Mouse (Mus musculus) kidney, adult 2 months (tissue): ENCODE results near the gene Ndufc1. TPM values are rescaled to one million over a fixed set of nuclear protein-coding genes. Genes with fewer than 3 reads are reported as not detected.
A peak's percentile ranks its signal among the peaks of the same experiment; 100 is the strongest.

Source experiments
- DNase-seq: peaks from one replicate; pipeline ENCODE4 v3.0.0; 2021
- H3K27ac ChIP-seq: fragments of 200-500 bp; 2 replicates; pipeline ENCODE4 v1.5.1; 2012; ENCODE audit warnings: low read depth, low read length, control low read depth, inconsistent platforms; ENCODE audit not compliant: insufficient read depth
- H3K27me3 ChIP-seq: fragments of 200-500 bp; replicated peaks from 2 replicates; pipeline ENCODE4 v1.6.1; 2012; ENCODE audit warnings: mild to moderate bottlenecking, moderate library complexity, low read length, inconsistent platforms; ENCODE audit not compliant: control insufficient read depth, insufficient read depth
- H3K36me3 ChIP-seq: fragments of 200-500 bp; 2 replicates; pipeline ENCODE4 v1.6.1; 2012; ENCODE audit warnings: mild to moderate bottlenecking, moderate library complexity, low read length, inconsistent platforms; ENCODE audit not compliant: control insufficient read depth, insufficient read depth
- H3K4me1 ChIP-seq: fragments of 200-500 bp; 2 replicates; pipeline ENCODE4 v1.6.1; 2011; ENCODE audit warnings: low read length; ENCODE audit not compliant: control insufficient read depth, insufficient read depth
- H3K4me3 ChIP-seq: fragments of 200-500 bp; 2 replicates; pipeline ENCODE4 v1.5.1; 2011; ENCODE audit warnings: mild to moderate bottlenecking, low read depth, low read length, control low read depth; ENCODE audit not compliant: insufficient read depth
- CTCF ChIP-seq: fragments of 200-500 bp; conservative IDR thresholded peaks from 2 replicates; pipeline ENCODE4 v1.5.1; 2011; ENCODE audit warnings: low read depth, mild to moderate bottlenecking, control low read depth, low read length, moderate library complexity, mixed read lengths; ENCODE audit not compliant: insufficient read depth, insufficient read length
- POLR2A ChIP-seq: fragments of 200-500 bp; IDR thresholded peaks from one replicate; pipeline ENCODE4 v1.6.1; 2011; ENCODE audit warnings: low read depth, low read length, control low read depth
- WGBS: fragments of 180-500 bp; shearing (Covaris S2); methylation state at CpG from one replicate; pipeline ENCODE4 v1.1.7; 2018; 5-methylcytosine and 5-hydroxymethylcytosine counted together
- polyA plus RNA-seq: library from polyadenylated mRNA; depleted of rRNA; stranded (reverse); fragments of >200 nt; gene quantifications from 2 replicates; pipeline ENCODE4 v1.2.3, GENCODE M21; 2012

Ndufc1 gene
- polyA plus RNA-seq, 1 experiment = 461 TPM

DNA sequence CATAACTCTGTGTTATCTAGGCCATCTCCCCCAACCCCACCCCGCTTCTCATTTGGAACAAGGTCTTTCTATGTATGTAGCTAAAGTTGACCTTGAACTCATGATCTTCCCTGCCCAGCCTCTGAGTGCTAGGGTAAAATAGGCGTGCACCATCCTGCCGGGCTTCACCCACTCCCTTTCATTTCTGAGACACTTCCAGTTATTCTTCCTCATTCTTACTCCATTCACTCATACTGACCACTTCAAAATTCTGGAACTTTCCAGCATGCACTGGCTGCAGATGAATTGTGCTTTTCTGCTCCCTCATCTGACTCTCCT is 21.7 kb downstream of the Ndufc1 start:
- no peaks in the 10 kb centered on the region for H3K36me3 ChIP-seq
- no peak overlapping the region for H3K27ac ChIP-seq
- no peak for DNase-seq
- WGBS = 84% methylated on average over 3 of the region's 3 CpGs
- TF ChIP-seq CTCF (no peak), POLR2A (no peak)
- no peaks in the 10 kb centered on the region; the same call in 1 of the 2 replicates for H3K4me1 ChIP-seq
- no peak overlapping the region for H3K4me3 ChIP-seq
- H3K27me3 ChIP-seq = no peaks in the 10 kb centered on the region

DNA sequence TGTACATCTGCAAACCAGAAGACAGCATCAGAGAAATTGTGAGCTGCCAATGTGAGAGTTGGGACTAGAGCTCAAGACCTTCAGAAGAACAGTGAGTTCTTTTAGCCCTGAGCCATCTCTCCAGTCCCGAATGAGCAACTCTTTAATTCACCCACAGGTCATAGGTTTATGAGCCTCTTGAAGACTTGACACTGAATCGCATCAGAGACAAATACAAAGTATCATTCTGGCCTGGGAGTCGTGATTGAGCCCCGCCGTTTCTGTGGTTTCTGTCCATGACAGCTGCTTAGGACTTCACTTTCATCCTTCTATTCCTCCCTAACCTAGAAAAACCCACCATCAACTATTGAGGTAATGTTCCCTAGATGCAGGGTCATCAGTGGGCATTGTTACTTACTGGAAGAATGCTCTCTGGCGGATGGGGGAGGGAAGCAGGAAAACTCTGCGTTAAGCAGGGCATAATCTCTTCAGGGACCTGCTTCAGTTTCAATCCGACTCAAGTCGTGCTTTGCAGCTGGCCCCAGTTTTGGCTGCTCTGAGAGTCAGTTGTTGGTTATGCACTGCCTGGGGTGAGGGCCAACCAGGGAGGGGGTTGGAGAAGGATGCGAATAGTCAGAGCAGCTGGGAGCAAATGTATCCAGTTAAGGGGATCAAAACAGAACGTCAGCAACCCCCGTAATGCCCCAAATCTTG is 22.2 kb downstream of the Ndufc1 start:
- no peak for TF ChIP-seq CTCF
- no peak for TF ChIP-seq POLR2A
- no peak for DNase-seq
- no peak overlapping the region for H3K27ac ChIP-seq

DNA sequence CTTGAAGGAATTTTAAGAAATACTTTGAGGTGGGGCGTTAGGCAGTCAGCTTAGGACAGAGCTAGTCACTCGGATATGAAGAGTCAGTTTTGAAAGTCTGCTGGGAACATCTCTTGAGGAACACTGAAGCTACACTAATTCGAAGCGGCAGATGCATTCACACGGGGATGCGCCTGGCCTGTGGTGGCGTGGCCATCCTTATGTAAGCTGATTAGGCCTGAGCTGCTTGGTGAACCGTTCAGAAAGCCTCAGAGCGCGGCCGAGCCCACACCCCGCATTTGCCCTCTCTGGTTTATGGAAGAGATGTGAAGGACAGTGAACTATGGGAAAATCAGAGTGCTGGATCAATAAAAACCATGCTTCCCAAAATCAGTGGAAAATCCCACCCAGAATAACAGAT is 25.4 kb downstream of the Ndufc1 start:
- 74% methylated on average over 12 of the region's 12 CpGs for WGBS

More for the DNA sequence above, 22.2 kb downstream of the Ndufc1 start:
- Histone ChIP-seq H3K4me3 (no peak overlapping the region), H3K36me3 (no peaks in the 10 kb centered on the region), H3K27me3 (no peaks in the 10 kb centered on the region), H3K4me1 (no peaks in the 10 kb centered on the region; the same call in 1 of the 2 replicates)
- 63% methylated on average over 12 of the region's 12 CpGs for WGBS

DNA sequence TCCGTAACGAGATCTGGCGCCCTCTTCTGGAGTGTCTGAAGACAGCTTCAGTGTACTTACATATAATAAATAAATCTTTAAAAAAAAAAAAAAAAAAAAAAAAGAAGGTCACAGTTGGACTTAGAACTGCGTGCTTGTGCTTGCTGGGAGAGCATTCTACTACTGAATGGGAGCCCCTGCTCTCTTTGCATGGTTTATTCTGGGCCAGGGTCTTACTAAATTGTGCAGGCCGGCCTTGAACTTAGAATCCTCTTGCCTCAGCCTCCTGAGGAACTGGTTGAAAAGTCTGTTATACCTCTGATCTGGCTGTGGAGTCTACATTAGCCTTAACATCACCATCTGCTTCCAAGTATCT is 28.2 kb downstream of the Ndufc1 start:
- no peak for TF ChIP-seq POLR2A
- no peak for TF ChIP-seq CTCF
- H3K4me1 ChIP-seq = peaks cover 9% of the 10 kb centered on the region; the same call in 1 of the 2 replicates
- no peaks in the 10 kb centered on the region for H3K27me3 ChIP-seq
- H3K27ac ChIP-seq = no peak overlapping the region
- H3K36me3 ChIP-seq = no peaks in the 10 kb centered on the region
- WGBS = 43% methylated on average over 2 of the region's 5 CpGs
- H3K4me3 ChIP-seq = no peak overlapping the region
- DNase-seq = peak; percentile 25

More for the DNA sequence above, 25.4 kb downstream of the Ndufc1 start:
- H3K36me3 ChIP-seq = no peaks in the 10 kb centered on the region
- H3K27ac ChIP-seq = no peak overlapping the region
- no peaks in the 10 kb centered on the region for H3K27me3 ChIP-seq
- H3K4me1 ChIP-seq = peaks cover 6% of the 10 kb centered on the region; the same call in 1 of the 2 replicates
- no peak overlapping the region for H3K4me3 ChIP-seq
- TF ChIP-seq CTCF (no peak), POLR2A (no peak)
- no peak for DNase-seq

DNA sequence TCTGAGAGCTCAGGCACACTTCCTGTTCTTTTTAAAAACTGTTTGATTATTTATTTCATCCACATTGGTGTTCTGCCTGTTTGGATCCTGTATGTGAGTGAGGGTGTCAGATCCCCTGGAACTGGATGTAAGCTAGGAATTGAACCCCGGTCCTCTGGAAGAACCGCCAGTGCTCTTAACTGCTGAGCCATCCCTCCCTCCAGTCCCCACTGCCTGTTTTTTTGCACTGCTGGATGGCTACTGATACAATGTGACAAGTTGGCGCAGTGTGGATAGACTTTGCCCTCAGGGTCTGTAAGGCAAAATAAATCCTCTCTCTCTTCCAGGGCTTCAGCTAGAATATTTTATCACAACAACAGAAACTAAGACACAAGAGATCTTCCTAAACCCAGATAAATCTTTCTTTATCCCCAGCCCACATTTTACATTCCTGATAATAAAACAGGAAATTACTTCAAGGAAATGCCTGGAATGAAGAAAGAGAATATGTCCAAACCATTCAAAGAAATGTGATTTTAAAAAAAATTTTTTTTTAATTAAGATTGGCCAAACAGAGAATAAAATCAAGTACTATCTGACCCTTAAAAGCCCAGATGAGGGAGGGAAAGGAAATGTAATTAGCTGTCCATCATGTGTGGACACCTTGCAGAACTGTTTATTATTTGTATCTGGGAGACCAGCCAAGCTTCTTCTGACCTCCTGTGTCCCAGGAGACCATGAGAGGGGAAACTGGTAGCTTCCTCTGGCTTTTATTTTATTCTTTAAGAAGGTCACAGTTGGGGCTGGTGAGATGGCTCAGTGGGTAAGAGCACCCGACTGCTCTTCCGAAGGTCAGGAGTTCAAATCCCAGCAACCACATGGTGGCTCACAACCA is 28.8 kb downstream of the Ndufc1 start:
- H3K4me3 ChIP-seq = no peak overlapping the region
- peaks cover 9% of the 10 kb centered on the region; the same call in 1 of the 2 replicates for H3K4me1 ChIP-seq
- H3K27me3 ChIP-seq = no peaks in the 10 kb centered on the region
- DNase-seq = peak; percentile 83
- peak overlapping the region; percentile 61; the same call in 1 of the 2 replicates for H3K27ac ChIP-seq
- TF ChIP-seq POLR2A (no peak), CTCF (no peak)
- WGBS = 39% methylated on average over 5 of the region's 5 CpGs
- no peaks in the 10 kb centered on the region for H3K36me3 ChIP-seq

DNA sequence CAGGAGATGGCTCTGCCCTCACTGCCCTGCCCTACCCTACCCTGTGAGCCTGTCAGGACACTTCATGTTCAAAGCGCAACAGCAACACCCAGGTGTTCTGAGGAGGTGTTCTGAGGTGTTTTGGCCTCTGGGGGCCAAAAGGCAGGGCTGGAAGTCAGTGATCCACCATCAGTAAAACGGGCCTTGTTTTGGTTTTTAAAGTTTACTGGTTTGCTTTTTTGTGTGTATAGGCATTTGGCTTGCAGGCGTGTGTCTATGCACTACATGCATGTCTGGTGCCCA is 30.2 kb downstream of the Ndufc1 start:
- H3K4me1 ChIP-seq = peaks cover 9% of the 10 kb centered on the region; the same call in 1 of the 2 replicates
- 86% methylated on average over 3 of the region's 3 CpGs for WGBS
- H3K4me3 ChIP-seq = peak overlapping the region; percentile 32; the same call in 1 of the 2 replicates

DNA sequence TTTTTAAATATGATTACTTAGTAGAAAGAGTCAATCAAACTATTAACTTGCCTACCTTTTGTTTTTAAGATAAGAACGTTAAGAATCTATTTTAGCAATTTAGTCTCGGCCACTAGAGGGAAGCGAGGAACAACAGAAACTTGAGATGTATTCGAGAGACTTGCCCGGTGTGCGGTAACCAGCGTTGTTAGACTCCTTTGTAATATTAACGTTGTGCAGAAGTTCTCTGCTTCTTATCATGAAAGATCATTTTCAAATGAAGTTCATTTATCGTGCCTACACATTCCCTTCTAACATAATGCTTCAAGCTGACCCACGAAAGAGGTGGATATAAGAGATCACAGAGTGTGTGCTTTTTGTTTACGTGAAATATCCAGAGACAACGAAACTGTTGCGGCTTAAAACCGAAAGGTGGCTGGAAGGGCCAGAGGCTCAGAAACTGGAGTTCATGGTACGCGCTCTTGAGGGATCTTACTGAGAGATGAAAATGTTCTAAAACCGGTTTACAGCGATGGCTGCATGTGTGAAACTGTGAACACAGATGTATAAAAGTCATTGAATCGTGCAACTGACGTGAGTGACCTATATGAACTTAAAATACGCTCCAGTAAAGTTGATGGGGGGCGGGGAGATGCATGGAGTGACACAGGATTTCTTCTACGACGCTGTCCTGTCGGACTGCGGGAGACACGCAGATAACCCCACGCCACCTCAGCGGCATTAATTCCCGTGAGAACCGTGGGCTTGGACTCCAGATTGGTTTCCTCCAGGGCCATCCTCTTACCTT is 30.7 kb downstream of the Ndufc1 start:
- no peak overlapping the region for H3K27ac ChIP-seq
- DNase-seq = peak; percentile 71
- TF ChIP-seq POLR2A (no peak), CTCF (peak; percentile 50)

More for the DNA sequence above, 30.2 kb downstream of the Ndufc1 start:
- TF ChIP-seq POLR2A (no peak), CTCF (no peak)
- Histone ChIP-seq H3K36me3 (no peaks in the 10 kb centered on the region), H3K27me3 (no peaks in the 10 kb centered on the region), H3K27ac (no peak overlapping the region)
- DNase-seq = no peak

More for the DNA sequence above, 30.7 kb downstream of the Ndufc1 start:
- Histone ChIP-seq H3K36me3 (no peaks in the 10 kb centered on the region), H3K27me3 (no peaks in the 10 kb centered on the region), H3K4me3 (peak overlapping the region; percentile 32), H3K4me1 (peaks cover 9% of the 10 kb centered on the region; the same call in 1 of the 2 replicates)
- WGBS = 30% methylated on average over 31 of the region's 31 CpGs
